Mouse (Mus musculus) yolk sac, embryonic 10.5 days (tissue): ENCODE measurements around the gene Ptrh2.

Experiments used
- DNase-seq: peaks from one replicate; pipeline ENCODE4 v3.0.0-alpha.2; 2017; ENCODE audit warnings: low spot score

Ptrh2 gene

DNA sequence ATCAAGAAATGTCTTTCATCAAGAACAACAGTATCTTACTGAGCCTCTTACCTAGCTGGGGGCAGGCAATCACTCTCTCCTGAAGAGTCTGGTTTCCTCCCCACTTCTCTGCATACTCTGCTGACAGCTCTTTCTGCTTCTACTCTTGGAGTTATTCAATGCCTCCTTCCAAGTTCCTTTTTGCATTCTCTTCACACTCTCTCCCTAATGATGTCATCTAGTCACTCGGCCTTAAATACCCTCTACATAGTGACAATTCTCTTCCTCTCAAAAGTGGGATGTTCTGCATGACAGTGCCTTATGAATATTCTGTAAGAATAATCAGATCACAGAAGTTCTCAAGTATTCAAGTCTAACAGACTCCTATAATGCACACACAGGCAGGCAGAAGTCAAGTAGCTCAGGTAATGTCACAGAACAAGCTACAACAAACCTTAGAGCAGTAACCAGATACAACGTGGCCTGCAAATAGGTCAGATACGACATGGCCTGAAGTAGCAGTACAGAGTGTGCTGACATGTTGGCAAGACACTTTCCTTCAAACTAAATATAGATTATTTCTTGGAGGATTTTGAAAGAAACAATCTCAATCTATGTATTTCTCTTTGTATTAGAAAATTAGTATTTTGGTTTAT is 12.6 kb upstream of the Ptrh2 start:
- DNase-seq = no peak

DNA sequence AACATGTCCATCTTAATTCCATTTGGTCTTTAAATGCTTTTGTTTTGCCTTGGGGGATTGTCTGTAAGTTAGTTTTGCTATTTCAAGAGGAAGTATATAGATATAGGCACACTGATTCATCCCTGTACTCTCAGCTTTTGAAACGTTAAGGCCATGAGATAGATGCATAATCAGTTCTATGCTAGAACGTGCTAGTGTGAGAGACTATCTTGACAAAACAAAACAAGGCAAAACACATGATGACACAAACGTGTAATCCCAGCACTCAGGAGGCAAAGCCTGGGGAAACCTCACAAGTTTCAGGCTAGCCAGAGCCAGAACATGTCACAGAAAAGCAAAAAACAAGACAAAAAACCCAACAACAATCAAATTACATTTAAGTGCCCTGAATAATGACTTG is 11.0 kb upstream of the Ptrh2 start:
- DNase-seq = no peak

DNA sequence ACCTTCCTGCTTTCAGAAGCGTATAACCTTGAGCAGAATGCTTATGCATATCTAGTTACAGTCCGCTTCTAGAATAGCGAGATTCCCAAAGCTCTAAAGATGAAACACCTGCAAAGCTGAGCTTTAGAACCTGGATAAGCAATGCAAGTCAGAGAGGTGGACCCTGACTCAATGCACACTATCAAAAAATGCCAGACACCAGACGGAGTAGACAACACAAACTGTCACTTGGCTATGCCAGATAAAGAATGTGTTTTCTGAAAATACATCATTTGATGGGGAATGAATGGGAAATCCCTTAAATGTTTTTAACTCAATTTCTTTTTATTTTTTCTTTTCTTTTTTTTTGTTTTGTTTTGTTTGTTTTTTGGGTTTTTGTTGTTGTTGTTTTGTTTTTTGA is 8.3 kb upstream of the Ptrh2 start:
- no peak for DNase-seq

DNA sequence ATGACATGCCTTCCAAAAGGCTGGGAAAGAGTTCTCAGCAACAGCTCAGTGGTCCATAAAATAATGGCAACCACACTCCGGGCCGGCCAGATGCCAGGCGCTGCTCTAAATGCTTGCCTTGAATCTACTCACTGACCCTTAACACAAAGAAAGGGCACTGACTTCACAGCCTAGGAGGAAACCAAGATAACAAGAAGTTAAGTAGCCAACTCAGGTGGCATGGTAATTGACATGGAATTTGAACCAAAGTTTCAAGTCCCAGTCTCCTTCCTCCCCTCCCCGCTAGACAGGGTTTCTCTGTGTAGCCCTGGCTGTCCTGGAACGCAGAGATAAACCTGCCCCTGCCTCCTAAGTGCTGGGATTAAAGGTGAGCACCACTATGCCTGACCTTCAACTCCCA is 4.8 kb upstream of the Ptrh2 start:
- DNase-seq = peak; percentile 70

DNA sequence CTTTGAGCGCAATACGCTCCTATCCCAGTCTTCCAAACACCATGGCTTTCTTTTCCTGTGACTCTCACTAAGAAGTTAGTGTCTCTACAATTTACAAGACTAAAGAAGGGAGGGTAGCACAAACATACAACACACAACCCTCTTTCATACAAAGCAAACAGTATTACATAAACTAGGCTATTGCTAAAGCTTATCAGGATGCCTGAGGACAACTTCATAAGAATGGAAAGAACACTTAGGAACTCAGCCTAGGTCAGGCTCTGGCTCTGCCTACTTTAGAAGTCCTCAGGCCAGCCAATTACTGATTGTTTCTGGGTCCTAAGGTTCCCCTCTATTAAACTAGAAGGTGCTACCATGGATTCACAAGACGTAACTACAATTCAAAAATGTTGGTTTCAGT is 3.1 kb upstream of the Ptrh2 start:
- no peak for DNase-seq

DNA sequence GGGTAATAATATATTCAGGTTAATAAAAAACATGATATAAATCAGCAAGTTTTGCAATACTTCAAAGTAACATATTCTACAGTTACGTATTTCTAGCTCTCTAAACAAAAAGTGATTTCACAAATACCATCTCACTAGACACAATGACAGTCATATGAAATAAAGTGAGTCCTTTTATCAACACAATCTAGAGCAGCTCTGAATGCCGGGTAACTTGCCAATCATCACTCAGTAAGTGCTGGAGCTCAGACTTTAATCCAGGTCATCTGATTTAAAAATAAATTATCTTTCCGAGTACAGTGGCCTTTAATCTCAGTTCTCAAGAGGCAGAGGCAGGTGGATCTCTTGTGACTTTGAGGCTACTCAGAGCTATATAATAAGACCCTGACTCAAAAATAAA is 2.4 kb upstream of the Ptrh2 start:
- no peak for DNase-seq

DNA sequence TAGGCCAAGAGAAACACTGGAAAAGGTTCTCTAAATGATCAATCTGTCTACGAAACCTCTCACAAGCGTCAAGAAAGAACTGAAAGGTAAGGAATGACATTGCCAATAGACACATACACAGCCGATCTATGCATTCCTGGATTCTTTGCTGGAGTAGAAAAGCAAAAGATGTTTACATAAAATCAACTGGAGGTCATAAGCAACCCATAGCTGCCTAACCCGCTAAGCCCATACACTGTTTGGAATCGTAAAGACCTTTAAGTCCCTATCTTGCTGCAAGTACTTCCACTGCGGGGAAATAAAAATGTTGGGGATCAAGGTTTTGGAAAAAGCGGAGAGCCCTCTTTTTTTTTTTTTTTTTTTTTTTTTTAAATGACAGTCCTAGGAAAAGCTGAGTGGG is 924 bp upstream of the Ptrh2 start:
- no peak for DNase-seq

DNA sequence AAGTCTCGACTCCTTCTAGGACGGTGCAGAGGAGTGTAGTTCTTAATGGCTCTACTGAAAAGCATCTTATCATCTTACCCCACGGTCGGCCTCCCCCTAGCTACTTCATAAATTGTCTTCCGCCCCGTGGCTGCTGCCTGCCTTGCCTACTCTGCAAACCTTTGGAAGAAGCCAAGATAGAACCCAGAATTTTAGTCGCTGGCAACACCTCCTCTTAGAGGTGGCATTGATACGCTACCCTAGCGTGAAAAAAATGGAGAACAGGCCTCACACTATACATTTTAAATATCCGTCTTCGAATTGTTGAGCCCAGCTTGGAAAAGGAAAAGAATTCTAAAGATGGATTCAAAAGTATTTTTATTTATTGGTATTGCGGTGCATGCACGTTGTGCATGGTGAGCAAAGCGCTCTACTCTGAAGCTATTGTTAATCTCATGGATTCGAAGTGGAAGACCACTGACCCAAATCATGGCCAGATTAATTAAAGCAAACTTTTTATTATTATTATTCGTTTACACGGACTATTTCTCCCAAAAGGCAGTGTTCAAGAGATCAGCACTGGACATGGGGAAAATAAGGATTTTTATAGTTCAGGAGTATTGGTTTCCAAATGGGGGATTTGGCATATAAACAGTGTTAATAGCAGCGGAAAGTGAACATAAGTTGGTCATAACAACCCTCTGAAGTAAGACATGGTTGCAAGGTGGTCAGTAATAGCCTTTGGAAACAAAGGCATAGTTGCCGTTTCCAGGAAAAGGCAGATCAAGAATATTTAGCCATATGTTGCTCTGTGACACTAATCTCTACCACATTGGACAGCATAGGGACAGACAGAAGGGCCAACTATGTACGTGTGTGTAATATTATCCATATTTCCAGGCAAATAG is 584 bp downstream of the Ptrh2 start:
- DNase-seq = no peak

DNA sequence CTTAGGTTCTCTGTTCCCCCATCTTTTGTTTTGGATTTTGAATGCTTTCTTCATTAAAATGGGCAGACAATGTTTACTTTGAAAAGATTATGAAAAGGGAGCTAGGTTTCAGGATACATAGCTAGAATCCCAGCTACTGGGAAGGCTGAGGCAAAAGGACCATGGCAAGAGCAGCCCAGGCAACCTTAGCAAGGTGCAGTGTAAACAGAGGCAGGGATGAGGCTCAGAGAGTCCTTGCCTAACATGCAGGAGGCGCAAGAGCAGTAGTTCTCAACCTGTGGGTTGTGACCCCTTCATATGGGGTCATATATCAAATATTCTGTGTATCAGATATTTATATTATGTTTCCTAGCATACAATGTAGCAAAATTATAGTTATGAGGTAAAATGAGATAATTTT is 1.6 kb downstream of the Ptrh2 start:
- no peak for DNase-seq

DNA sequence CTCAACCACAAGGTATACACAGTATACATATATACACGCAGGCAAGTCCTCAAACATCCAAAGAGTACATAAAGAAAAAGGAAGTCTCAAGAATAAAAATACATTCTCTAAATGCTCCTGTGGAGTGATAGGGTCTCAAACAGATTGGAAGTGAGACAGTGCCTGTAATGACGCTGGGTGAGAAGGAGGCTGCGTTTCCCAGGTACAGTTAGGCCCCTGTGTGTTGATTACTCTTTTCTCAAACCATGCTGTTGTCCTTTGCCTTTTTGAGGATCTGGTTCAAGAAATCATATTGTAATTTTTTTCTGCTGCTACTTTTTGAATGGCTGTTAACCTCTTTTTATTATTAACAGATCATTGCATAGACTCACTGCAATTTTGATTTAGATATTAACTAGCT is 6.6 kb downstream of the Ptrh2 start:
- no peak for DNase-seq

DNA sequence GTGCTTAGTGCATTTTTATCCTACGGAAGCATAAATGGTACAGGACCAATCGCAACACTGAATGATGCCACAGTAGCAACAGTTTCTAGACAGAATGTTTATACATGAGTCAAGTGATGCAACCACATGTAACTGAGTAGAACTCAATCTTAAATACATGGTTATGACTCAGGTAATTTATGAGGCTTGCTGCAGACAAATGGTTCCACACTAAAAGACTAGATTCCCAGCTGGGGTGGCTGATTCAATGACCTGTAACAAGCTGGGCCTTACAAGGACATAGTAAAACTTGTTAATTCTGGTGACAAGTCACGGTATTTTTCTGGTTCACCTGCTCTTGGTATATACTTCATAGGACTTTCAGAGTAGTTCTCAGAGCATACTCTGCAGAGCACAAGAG is 7.7 kb downstream of the Ptrh2 start:
- DNase-seq = no peak

DNA sequence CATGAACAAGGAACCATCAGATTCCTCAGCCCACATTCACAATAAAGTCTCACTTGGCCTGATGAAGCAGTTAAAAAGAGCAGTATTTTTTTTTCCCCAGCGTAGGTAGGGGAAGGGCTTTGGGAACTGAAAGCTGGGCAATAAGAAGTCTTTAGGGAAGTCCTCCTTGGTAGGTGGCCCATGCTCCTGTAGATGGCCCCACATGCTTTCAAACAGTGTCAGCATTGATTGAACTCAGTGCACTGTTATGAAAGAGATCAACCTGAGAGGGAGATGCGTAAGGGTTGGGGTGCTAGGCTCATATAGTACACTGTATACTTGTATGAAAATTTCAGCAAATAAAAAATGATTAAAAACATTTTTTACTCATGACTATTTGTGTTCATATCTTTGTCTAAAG is 8.2 kb downstream of the Ptrh2 start:
- DNase-seq = no peak

DNA sequence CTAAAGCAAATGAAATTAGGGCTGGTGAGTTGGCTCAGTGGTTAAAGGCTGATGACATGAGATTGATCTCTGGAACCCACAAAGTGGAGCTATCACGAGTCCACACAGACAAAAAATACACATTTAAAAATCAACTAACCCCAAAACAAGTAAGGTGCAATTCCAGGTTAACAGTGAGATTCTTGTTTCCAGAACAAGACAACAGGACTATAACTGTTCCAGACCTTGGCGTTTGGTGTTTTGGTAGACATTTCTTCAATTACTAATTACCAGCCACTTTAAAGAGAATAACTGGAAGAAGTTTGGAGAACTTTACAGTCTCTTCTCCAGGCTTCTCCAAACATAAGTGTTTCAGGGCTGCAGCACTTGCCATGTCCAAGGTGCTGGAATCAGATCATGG is 8.8 kb downstream of the Ptrh2 start:
- no peak for DNase-seq

DNA sequence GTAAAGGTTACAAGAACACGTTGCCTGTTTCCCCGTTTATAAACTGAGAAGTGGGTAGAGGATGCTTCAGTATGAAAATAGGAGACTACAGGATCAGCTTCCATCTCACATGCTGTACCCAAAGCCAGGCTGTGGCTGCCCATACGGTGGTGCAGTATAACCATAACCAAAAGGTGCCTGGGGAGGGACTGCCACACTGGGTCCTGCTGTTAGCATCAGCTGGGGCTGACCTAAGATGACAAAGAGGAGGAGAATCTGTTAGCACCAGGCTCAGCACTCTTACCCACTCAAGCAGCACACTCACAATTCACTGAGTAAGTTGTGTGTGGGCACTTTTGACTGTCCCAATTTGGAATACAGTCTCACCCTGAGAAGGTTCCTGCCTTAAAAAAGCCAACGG is 11.7 kb downstream of the Ptrh2 start:
- no peak for DNase-seq

DNA sequence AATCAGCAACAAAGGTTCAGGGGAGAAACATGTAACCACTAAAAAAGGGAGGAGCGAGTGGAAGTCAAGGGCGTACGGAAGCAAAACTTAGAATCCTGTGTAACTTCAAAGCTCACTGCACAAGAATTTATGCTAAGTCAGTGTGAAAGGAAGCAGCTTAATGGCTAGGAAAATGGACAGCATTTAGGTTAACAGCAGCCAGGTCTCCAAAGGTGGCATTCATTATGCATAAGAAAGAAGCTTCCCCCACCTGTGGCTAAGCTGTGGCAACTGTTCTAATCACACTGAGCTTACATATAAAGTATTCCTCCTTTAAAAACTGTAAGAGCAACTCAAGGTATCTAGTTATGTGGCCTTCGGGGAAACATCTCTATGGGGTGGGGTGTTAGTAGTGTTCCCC is 17.4 kb downstream of the Ptrh2 start:
- DNase-seq = no peak

DNA sequence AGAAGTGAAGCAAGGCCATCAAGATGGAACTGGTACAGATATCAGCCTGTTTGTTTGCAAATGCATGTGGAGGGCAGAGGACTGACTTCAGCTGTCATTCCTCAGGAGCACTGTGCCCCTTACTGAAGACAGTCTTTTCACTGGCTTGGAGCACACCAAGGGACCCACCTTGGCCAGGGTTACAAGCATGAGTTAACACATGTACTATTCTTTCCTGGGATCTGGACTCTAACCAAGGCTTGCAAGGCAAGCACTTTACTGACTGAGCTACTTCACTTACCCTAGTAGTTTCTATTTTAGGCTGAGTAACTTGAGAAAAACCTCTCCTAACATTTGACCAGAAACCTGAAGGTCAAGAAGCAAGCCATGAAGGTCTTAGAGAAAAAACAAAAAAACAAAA is 30.8 kb downstream of the Ptrh2 start:
- DNase-seq = no peak

DNA sequence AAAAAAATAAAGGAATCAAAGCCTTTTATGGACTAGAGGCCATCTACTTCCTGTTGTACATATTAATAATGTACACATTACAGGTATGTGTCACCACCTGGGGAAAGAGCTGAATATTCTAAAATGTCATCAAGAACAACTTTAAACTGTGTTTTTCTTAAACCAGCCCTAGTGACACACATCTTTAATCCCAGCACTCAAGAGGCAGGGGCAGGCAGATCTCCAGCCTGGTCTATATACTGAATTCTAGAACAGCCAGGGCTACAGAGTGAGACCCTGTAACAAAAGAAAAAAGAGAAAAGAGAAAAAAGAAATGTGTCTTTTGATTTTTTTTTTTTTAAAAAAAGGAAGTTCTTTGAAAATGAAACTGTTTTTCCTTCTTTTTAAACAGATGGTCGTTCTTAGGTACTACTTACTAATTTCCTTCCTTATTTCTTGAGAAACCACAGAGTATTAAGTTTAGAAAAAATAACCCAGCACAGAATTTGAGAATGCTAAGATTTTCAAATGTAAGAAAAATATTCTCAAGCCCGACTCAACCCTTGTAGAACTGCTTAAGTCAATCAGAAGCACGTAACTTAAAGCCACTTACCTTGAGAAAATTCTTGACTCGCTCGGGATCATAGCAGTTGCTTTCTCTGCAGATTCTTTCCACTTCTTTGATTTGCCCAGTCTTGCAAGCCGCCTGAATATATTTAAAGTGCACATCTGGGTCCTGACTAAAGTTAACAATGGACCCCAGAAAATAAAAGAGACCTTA is 33.7 kb downstream of the Ptrh2 start:
- DNase-seq = no peak

DNA sequence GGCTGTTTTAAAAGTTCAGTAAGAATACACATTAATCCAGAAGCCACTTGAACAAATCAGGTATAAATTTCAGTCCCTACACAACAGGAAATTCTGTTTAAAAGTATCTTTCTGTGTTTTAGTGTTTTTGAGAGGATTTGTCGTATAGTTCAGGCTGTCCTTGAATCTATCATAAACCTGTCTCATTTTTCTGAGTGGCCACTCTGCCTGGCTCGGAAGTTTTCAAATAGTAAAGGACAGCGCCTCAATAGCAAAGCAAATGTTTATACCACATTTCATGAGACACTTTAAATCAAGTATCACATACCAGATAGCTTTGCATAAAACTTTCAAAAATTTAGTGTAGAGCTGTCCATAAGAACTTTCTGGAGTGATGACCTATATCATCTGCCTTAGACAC is 34.6 kb downstream of the Ptrh2 start:
- no peak for DNase-seq

DNA sequence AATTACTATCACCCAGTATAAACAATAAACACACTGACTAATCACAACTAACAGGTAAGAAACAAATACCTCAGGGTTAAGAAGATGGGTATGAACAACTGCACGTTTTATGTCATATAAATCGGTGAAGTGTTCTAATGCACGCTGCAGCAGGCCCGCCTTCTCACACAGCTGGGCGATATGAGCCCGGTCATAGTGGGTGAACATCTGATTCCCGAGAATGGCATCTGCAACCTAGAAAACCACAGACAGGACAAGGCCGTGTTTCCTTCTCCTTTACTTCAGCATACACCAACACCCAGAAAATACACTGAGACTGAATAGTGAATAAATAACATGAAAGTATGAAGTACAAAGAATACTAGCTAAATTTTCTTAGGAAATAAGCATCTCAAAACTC is 35.6 kb downstream of the Ptrh2 start:
- DNase-seq = no peak

DNA sequence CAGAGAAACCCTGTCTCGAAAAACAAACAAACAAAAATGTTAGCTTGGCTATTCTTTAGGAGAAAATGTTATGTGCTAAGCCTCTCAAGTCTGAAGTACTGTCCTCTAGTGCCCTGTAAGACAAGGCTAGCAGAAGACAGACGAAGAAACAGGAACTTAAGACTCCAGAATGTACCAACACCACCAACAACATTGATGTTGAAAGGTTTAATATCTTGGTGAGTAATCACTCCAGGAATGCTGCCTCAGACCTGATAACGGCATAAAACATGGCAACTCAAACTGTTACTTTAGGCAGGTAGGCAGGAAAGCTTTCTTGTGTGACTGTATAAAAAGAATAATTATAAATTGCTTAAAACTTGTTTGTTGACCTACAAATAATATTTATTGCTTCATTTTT is 40.2 kb downstream of the Ptrh2 start:
- DNase-seq = no peak

DNA sequence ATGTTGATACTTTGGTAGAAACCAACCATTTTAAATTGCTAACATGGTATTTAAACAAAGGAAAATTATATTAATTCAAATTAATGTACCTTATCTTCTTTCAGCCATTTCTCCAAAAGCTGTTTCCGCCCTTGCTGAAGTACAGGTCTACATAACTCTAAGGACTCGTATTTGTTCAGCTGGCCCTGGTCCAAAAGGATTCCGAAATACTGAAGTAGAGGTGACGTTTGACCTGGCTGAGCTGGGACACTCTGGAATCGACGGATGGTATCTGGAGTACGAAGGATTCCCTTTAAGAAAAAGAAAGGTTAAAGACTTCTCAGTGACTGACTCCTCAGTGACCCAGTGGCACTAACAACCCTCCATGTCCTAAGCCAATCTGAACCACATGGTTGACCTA is 41.2 kb downstream of the Ptrh2 start:
- DNase-seq = no peak

DNA sequence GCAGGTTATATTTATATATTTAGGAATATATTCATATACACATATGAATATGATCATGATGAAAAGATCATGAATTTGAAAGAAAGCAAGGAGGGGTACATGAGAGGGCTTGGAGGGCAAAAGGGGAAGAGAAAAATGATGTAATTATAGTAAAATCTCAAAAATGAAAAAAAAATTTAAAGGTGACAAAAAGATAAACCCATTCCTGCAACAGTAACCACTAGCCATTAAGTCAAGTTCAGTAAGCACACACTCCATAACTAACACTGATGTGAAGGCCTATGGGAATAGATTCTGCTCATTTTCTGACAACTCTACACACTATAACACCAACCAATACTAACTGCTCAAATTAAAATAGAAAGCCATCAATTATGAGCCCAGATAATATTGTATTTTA is 41.8 kb downstream of the Ptrh2 start:
- DNase-seq = no peak

DNA sequence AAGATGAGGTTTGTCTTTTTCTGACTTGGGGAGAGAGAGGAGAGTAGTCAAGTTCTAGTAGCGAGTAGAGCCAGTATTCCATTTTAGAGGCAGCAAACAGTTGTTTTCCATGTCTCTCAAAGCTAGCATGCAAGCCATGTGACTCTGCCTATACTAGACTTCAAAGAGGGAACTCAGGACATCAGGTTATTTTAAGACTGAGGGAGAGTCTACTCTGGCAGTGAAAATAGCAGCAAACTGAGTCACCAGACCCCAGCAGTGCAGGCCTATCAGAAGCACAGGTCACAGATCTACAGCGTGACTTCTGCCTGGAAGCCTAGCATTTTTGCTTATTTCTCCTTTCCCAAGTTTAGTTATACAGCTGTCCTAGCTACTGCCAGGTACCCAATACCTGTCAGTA is 47.7 kb downstream of the Ptrh2 start:
- no peak for DNase-seq
